Mouse (Mus musculus) midbrain, embryonic 16.5 days (tissue): ENCODE measurements around the gene Gtpbp4. TPM values are rescaled to one million over a fixed set of nuclear protein-coding genes. Genes with fewer than 3 reads are reported as not detected.

Experiments used
- ATAC-seq: fragments of 200-750 bp; cut with Nextera tagmentation; 2 replicates; pipeline ENCODE4 v1.8.0; 2017; ENCODE audit warnings: moderate TSS enrichment
- H3K27ac ChIP-seq: fragments of 300-500 bp; sonication (generic); 2 replicates; pipeline ENCODE4 v1.5.1; 2014; ENCODE audit warnings: mild to moderate bottlenecking, low read length, mixed read lengths
- H3K27me3 ChIP-seq: fragments of 300-500 bp; sonication (generic); 2 replicates; pipeline ENCODE4 v1.6.1; 2014; ENCODE audit warnings: low read depth, low read length, mixed read lengths; ENCODE audit not compliant: control insufficient read depth, insufficient read depth
- H3K36me3 ChIP-seq: fragments of 300-500 bp; sonication (generic); 2 replicates; pipeline ENCODE4 v1.6.1; 2014; ENCODE audit warnings: mild to moderate bottlenecking, low read length, moderate library complexity, mixed read lengths; ENCODE audit not compliant: control insufficient read depth, insufficient read depth
- H3K4me1 ChIP-seq: fragments of 300-500 bp; sonication (generic); 2 replicates; pipeline ENCODE4 v1.6.1; 2014; ENCODE audit warnings: mild to moderate bottlenecking, low read length, mixed read lengths; ENCODE audit not compliant: control insufficient read depth, insufficient read depth
- H3K4me2 ChIP-seq: fragments of 300-500 bp; sonication (generic); 2 replicates; pipeline ENCODE4 v1.6.1; 2014; ENCODE audit warnings: mild to moderate bottlenecking, low read length, mixed read lengths
- H3K4me3 ChIP-seq: fragments of 300-500 bp; sonication (generic); 2 replicates; pipeline ENCODE4 v1.5.1; 2014; ENCODE audit warnings: low read depth, mild to moderate bottlenecking, low read length, moderate library complexity, mixed read lengths
- H3K9ac ChIP-seq: fragments of 300-500 bp; sonication (generic); 2 replicates; pipeline ENCODE4 v1.6.1; 2014; ENCODE audit warnings: low read depth, low read length, mixed read lengths
- H3K9me3 ChIP-seq: fragments of 300-500 bp; sonication (generic); replicated peaks from 2 replicates; pipeline ENCODE4 v1.6.1; 2014; ENCODE audit warnings: mild to moderate bottlenecking, low read length, mixed read lengths; ENCODE audit not compliant: control insufficient read depth, poor library complexity, severe bottlenecking
- WGBS: fragments of 180-500 bp; shearing (Covaris S2); extraction: QIAGEN DNeasy Blood & Tissue Kit; methylation state at CpG from one replicate; pipeline ENCODE4 v1.1.7; 2014; 5-methylcytosine and 5-hydroxymethylcytosine counted together
- polyA plus RNA-seq: library from polyadenylated mRNA; unstranded; fragments of >200 nt; fragmentation: Nextera tagmentation; extraction: Ambion mirVana; gene quantifications from 2 replicates; pipeline ENCODE4 v1.2.1, GENCODE M21; 2015

Gtpbp4 gene
- polyA plus RNA-seq, 1 experiment from 2014 or later: 57.0 TPM

DNA sequence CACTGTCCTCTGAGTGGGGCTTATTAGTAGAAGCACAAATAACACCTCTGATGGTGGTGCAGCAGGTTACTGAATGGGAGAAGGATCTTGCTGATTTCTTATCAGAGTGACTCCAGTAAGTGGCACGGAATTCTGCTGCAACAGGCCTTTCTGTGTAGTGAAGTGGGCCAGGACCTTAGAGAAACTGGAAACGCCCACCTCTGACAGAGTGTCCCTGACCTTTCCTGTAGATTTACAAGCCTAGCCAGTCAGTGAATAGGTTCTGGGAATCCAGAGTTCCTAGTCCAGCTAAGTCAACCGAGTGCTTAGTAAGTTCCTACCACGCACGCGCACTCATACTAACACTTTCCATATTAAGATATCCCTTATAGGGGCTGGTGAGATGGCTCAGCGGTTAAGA, 25.7 kb upstream of the Gtpbp4 start:
- Histone ChIP-seq H3K4me1 (no peaks in the 10 kb centered on the region), H3K9ac (no peak overlapping the region), H3K27ac (no peak overlapping the region), H3K9me3 (no peaks in the 10 kb centered on the region), H3K36me3 (no peaks in the 10 kb centered on the region), H3K27me3 (no peaks in the 10 kb centered on the region), H3K4me2 (no peak overlapping the region), H3K4me3 (no peak overlapping the region)
- WGBS: 86% methylated on average over 7 of the region's 7 CpGs
- no peak for ATAC-seq

DNA sequence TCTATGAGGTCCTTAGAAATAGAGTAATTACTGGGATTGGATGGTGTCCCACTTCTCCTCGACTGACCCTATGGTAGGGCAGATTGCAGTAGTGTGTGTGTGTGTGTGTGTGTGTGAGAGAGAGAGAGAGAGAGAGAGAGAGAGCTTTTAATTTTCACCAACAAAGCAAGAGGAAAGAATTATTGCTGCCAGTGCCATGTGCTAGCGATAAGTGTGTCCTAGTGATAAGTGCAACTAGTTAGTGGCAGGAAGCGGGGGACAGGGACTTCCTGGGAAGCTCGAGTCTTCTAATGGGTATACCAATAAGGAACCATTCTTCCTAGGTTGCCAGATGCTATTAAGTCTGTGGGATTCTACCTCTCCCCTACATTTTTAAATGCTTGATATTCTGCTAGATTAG, 23.8 kb upstream of the Gtpbp4 start:
- H3K27ac ChIP-seq: no peak overlapping the region
- H3K4me1 ChIP-seq: no peaks in the 10 kb centered on the region
- H3K36me3 ChIP-seq: no peaks in the 10 kb centered on the region
- H3K9me3 ChIP-seq: no peaks in the 10 kb centered on the region
- H3K27me3 ChIP-seq: no peaks in the 10 kb centered on the region
- H3K4me2 ChIP-seq: no peak overlapping the region
- H3K9ac ChIP-seq: no peak overlapping the region
- no peak overlapping the region for H3K4me3 ChIP-seq
- 91% methylated on average over 4 of the region's 4 CpGs for WGBS
- ATAC-seq: no peak

- no peak overlapping the region for H3K4me3 ChIP-seq
- 77% methylated on average over 2 of the region's 2 CpGs for WGBS
- ATAC-seq: no peak
Measured at GRCm38 (mm10) chr13:9018974-9019587, 23.2 kb upstream of the Gtpbp4 start.

GRCm38 (mm10) chr13:9017190-9017589, 21.3 kb upstream of the Gtpbp4 start:
- Histone ChIP-seq H3K4me1 (no peaks in the 10 kb centered on the region), H3K9me3 (no peaks in the 10 kb centered on the region), H3K4me2 (no peak overlapping the region), H3K27ac (no peak overlapping the region), H3K4me3 (no peak overlapping the region), H3K9ac (no peak overlapping the region), H3K27me3 (no peaks in the 10 kb centered on the region), H3K36me3 (no peaks in the 10 kb centered on the region)
- WGBS: 2% methylated on average over 8 of the region's 8 CpGs
- no peak for ATAC-seq

More at GRCm38 (mm10) chr13:9018974-9019587, 23.2 kb upstream of the Gtpbp4 start:
- Histone ChIP-seq H3K4me2 (no peak overlapping the region), H3K9me3 (no peaks in the 10 kb centered on the region), H3K27me3 (no peaks in the 10 kb centered on the region), H3K36me3 (no peaks in the 10 kb centered on the region), H3K27ac (no peak overlapping the region), H3K9ac (no peak overlapping the region), H3K4me1 (no peaks in the 10 kb centered on the region)

- H3K9me3 ChIP-seq: no peaks in the 10 kb centered on the region
- ATAC-seq: no peak
- no peaks in the 10 kb centered on the region for H3K4me1 ChIP-seq
- no peak overlapping the region for H3K9ac ChIP-seq
- no peak overlapping the region for H3K4me2 ChIP-seq
- no peaks in the 10 kb centered on the region for H3K27me3 ChIP-seq
- WGBS: 52% methylated on average over 3 of the region's 3 CpGs
- H3K27ac ChIP-seq: no peak overlapping the region
- no peak overlapping the region for H3K4me3 ChIP-seq
- no peaks in the 10 kb centered on the region for H3K36me3 ChIP-seq
Measured at GRCm38 (mm10) chr13:9014431-9014830, 18.5 kb upstream of the Gtpbp4 start.

GRCm38 (mm10) chr13:9013483-9013882, 17.6 kb upstream of the Gtpbp4 start:
- Histone ChIP-seq H3K9me3 (no peaks in the 10 kb centered on the region), H3K9ac (no peak overlapping the region), H3K27me3 (no peaks in the 10 kb centered on the region), H3K36me3 (no peaks in the 10 kb centered on the region), H3K4me2 (no peak overlapping the region), H3K4me1 (no peaks in the 10 kb centered on the region), H3K4me3 (no peak overlapping the region), H3K27ac (no peak overlapping the region)
- ATAC-seq: no peak
- WGBS: 83% methylated on average over 1 of the region's 1 CpGs

GRCm38 (mm10) chr13:9011596-9012350, 15.9 kb upstream of the Gtpbp4 start:
- no peaks in the 10 kb centered on the region for H3K9me3 ChIP-seq
- no peak overlapping the region for H3K4me3 ChIP-seq
- no peak overlapping the region for H3K9ac ChIP-seq
- H3K27me3 ChIP-seq: no peaks in the 10 kb centered on the region
- WGBS: 54% methylated on average over 12 of the region's 12 CpGs
- H3K4me1 ChIP-seq: no peaks in the 10 kb centered on the region
- no peak for ATAC-seq
- no peaks in the 10 kb centered on the region for H3K36me3 ChIP-seq
- H3K27ac ChIP-seq: no peak overlapping the region
- H3K4me2 ChIP-seq: no peak overlapping the region

GRCm38 (mm10) chr13:9003306-9003705, 7.4 kb upstream of the Gtpbp4 start:
- 78% methylated on average over 2 of the region's 2 CpGs for WGBS
- Histone ChIP-seq H3K9me3 (no peaks in the 10 kb centered on the region), H3K4me1 (no peaks in the 10 kb centered on the region), H3K9ac (no peak overlapping the region), H3K36me3 (no peaks in the 10 kb centered on the region), H3K27me3 (no peaks in the 10 kb centered on the region), H3K4me2 (no peak overlapping the region), H3K4me3 (no peak overlapping the region), H3K27ac (no peak overlapping the region)
- ATAC-seq: no peak

DNA sequence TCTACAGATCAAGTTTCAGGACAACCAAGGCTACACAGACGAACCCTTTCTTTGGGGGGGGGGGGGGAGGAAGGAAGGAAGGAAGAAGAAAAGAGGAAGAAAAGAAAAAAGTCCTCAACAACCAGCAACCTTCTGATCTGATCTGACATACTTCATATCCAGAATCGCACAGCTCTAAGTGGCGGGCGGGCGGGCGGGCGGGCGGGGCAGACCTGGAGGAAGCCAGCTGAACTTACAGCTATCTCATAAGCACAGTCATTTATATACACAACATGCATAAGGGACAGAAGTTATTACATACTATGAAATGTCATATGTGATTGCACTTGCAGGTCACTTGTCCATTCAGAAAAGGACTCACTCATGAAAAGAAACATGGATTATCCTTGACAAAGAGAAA, 3.6 kb upstream of the Gtpbp4 start:
- H3K4me2 ChIP-seq: no peak overlapping the region
- no peak overlapping the region for H3K9ac ChIP-seq
- no peaks in the 10 kb centered on the region for H3K27me3 ChIP-seq
- H3K36me3 ChIP-seq: no peaks in the 10 kb centered on the region
- H3K9me3 ChIP-seq: no peaks in the 10 kb centered on the region
- H3K27ac ChIP-seq: no peak overlapping the region
- H3K4me3 ChIP-seq: no peak overlapping the region
- no peak for ATAC-seq
- H3K4me1 ChIP-seq: peaks cover 11% of the 10 kb centered on the region
- 88% methylated on average over 8 of the region's 8 CpGs for WGBS
